Mouse (Mus musculus) ovary, postnatal 36 days (tissue): ENCODE measurements around the gene Mecr.

ENCODE experiments used
- DNase-seq: peaks from one replicate; pipeline ENCODE4 v3.0.0; 2022; ENCODE audit warnings: low spot score, mixed read lengths

Gene Mecr

DNA sequence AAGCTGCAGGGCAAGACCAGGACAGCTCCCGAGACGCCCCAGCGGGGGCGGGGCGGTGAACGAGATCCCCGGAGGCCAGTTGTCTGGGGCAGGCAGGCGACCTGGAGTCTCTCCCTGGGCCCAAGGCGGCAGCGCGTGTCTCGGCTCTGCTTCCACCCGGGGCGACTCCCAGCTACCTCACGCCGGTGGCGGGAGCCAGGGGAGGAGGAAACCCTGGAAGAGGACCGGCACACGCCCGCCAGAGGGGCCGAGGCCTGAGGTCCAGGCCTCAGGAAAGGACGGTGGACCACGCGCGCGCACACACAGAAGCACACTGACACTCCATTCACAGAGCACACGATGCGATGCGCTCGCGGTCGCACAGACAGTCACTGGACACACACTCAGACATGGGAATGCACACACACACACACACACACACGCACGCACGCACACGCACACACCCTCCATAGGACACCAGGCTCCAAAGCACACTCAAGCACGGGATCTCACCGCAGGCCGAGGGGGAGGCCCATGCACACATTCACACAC, 6.9 kb upstream of the Mecr start:
- DNase-seq, result peak; percentile 50

DNA sequence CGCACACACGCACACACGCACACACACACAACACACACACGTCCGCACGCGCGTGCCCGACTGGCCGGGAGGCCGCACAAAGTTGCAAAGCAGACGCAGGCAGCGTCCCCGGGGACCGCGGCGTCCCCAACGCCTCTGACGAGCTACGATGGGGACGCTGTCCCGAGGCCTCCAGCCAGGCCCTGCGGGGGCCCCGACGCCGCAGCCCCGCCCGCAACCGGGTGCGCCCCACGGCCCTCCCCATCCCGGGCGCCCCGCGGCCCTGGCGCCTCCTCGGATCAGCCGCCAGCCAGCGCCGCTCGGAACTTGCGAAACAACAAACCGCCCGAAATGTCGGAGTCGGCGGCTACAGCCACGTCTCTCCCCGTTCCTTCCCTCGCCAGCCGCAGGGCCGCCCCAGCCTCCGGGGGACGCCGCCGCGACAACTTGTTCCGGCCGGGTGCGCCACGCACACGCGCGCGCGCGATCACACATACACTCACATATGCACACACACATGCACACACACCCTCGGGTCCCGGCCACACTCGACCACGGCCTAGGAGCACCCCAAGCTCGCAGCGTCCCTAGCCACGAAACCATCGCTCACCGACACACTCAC, 6.3 kb upstream of the Mecr start:
- peak; percentile 54 for DNase-seq

DNA sequence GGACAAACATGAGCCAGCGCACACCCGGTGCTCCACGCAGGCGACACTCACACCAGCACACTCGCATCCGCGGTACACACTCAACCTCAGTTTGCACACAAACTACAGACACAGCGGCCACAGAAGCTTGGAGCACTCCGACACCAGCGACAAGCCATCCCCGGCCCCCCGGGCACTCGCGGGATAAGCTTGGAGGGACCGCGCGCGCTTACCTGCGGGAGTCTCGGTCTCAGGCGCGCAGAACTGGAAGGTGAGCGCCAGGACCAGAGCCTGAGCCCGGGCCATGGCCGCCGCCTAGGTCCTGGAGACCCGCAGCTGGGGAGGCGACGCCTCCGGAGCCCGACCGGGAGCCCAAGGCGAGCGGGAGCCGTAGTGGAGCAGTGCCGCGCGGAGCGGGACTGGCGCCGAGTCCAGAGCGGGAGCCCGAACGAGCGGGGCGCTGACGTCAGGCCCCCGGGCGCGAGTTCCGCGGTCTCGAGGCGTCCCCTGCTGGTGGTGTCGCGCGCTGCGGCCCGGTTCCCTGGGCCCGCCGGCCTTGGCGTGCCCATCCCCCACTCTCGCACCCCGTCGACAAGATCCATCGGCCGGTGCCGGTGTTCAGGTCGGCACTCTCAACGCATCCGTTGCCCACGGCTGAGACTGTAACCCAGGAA, 5.3 kb upstream of the Mecr start, which contains the start of gene Ptpru:
Ptpru (minus strand) TSS at position 417 of the 653 bp plus-strand sequence.
- peak; percentile 91 for DNase-seq

DNA sequence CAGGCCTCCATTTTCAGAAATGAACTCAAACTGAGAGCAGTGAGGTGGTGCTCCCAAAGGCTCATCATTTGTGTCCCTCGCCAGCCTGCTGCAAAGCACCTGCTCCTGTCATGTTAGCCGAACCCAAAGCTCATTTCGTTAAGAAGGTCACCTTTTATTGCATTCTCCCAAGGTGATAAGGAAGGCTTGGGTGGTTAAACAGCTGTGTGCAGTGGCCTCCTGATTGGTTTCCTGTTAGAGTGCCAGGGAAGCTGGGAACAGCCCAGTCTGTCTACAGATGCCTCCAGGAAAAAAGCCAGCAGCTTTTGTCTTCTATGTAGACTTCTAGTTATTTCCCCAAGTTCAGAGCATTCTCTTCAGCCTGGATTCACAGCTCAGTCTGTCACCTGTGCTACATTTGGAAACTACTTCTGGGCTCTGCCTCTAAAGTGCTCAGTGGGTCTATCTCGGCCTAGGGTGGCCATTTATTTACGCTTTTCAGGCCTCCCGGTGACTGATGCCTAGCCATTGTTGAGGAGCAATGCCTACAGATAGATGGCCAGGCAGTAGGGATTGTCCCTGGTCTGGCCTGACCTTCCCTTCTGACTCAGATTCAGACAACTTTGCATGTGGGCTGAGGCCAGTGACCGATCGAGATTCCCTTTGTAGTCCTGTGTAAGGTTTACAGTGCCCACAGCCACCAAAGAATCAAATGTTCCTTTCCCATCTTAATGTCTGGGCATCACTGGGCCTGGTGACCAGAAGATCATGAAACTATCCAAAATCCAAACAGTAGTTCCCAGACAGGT, 2.9 kb downstream of the Mecr start:
- DNase-seq, result no peak

DNA sequence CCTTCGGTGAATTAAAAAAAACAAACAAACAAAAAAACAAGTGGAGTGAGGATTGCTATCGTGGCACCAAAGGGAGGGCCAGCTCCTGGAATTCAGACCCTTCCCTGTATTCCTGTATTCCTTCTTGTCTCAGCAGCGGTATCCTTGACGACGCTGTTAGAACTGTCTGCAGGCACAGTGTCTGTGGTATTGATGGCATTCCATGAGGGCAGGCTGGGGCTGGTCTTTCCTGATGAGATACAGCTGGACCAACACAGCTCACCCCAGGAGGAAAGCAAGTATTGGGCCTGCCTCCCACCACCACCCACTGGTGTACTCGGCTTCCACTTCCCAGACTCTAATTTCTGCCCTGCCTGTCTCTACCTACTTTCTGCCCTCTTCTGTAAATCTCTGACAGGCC, 4.8 kb downstream of the Mecr start:
- DNase-seq, result no peak

DNA sequence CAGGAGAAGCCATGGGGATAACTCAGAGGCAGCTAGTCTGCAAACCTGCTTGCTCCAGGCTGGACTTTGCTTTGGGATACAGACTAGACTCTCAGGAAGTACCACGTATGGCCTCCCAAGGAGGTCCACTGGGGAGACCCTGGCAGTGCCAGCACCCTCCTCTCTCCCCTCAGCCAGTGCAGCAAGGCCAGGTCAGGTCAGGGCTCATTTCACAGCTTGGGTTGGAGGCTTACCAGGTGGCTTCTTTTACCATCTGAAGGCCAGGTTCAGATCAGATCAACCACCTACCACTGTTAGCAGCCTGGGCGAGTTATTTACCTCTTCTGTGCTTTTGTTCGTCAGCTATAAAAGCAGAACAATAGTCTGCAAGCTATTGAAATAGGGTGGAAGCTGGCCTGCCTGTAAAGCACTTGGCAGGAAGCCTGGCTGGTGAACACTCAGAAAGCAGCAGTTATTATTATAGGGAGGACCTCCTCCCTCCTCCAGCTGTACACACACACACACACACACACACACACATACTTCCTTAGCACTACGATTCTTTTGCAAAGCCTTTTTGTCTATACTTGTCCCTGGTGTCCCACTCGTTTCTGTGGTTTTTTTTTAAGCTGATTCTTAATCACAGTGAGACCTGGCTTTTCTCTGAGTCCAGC, 6.8 kb downstream of the Mecr start:
- DNase-seq, result peak; percentile 36

DNA sequence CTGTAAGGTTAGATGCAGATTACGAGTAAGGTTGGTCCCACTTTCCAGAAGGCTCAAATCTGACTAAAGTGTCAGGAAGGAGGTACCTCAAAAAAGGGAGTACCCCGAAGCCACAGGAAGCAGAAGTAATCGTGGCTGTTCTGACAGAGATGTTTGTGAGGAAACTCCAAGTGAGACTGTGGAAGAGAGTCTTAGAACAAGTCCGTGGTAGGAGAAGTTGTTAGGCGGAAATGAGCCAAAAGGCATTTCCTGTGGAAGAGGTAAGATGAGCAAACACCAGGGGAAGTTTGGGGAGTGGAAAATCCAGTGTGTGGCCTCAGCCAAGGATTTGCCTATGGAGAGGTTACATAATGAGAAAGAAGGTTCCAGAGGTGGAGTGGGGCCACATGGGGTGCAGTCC, 11.7 kb downstream of the Mecr start:
- DNase-seq, result no peak

DNA sequence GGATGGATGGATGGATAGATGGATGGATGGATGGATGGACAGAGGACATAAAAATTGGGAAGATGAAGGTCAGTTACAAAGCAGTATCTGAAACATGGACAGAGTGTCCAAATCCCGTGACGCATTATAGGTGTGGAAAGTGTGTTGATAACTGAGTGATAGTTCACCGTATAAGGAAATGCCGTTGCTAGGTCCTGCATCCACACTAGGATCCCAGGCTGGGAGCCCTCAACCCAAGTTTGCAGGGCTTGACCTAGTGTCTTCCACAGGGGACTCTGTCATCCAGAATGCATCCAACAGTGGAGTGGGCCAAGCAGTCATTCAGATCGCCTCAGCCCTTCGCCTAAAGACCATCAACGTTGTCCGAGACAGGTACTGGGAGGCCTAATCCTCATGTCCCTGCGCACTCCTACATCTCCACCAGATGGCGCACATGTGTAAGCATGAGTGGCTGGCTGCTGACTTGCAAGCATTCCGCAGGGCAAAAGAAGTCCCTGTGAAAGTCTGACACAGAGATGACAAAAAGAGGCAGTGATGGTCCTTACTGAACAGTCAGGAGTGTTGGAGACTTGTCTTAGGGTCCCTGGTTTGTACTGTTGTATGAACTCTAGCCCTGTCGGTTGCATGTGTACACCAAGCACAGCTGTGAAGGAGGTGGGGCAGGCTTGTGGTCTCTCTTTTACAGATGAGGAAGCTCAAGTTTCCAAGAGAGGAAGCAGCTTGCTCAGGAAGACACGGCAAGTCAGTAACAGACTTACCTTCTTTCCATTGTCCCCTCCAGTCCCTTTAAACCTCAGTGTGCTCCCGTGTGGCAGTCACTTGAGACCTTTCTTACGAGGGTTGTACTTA, 17.4 kb downstream of the Mecr start:
- peak; percentile 72 for DNase-seq

DNA sequence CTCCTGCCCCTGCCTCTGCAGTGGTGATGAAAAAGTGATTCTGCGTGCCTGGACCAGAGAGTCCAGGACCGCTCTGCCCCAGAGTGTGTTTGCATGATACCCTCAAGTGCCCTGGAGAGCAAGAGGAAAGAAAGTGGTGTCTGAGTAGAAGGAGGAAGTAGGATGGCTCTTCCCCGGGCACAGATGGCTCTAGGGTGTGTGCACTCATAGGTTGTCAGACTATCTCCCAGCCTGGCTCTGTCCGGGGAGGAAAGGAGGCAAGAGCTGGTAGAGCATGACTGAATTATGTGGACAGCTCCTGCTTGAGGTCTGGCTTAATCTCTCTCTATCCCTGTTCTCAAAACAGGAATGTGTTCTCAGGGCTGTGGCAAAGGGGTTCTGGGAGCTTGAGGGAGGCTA, 18.1 kb downstream of the Mecr start:
- no peak for DNase-seq

DNA sequence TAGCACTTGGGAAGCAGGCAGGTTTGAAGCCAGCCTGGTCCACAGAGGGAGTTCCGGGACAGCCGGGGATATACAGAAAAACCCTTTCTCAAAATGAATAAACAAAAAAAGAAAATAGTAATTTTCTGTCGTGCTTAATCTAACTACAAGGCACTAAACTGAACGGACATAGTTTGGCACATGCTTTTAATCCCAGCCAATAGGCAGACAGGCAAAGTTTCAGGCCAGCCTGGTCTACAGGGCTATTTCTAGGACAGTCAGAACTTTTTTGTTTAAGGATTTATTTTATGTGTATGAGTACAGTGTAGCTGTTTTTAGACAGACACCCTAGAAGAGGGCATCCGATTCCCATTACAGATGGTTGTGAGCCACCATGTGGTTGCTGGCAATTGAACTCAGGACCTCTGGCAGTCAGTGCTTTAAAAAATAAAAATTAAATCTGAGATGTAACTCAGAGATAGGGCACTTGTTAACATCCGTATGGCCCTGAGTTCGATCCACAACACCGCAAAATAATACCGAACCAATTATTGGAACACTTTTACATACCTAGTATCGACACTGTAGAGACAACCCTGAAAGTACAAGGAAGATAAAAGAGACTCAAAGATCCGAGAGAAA, 29.5 kb downstream of the Mecr start:
- no peak for DNase-seq

DNA sequence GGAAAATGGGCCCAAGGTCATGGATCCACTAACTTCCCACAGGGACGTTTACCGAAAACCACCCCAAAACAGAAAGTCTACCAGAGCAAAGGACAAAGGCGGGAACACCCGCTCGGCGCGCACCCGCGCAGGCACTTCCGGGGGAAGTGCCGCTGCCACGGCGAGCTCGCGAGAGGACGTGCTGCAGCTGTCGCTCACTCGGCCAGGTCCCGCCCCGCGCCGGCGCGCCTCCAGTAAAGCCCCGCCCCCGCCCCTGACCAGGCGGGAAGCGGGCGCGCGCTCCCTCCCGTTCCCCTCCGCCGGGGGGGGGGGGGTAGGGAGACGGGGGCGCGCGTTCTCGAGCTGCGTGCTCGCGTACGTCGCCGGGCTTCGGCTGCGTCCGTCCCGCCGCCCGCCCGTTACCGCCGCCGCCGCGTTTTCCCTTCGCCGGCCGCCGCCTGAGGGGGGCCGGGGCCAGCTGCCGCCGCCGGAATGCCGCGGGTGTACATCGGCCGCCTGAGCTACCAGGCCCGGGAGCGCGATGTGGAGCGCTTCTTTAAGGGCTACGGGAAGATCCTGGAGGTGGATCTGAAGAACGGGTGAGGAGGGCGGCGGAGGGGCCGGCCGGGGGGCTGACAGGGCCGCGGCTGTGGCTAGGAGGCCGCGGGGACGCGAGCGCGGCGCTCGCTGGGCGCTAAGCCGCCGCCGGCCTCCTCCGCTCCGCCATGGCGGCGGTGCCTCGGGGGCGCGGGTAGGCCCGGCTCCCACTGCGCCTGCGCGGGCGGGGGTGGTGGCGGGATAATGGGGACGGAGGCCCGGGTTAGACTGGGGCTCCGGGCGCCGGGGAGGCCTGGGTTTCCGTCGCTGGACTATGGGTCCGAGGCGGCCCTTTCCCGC, 30.3 kb downstream of the Mecr start, which contains the start of gene Srsf4:
Srsf4 (plus strand) TSS at position 325 of the 876 bp plus-strand sequence.
- DNase-seq, result peak; percentile 95

DNA sequence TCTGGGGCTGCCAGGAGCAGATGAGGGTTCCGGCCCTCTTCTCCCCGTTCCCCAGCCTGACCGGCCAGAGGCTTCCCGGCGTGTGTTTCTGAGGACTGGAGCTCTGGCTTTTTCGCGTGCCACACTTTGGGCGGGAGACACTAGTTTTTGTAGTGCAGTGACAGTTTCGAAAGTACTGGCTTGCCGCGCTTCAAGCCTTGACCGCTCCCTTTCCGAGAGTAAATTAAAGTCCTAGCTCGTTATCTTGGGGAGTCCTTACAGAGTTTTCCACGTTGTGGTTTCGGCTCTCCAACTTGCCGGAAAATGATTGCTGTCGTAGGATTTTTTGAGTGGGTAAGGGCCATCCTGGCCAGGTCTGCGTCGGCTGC, 30.9 kb downstream of the Mecr start:
- DNase-seq, result no peak

DNA sequence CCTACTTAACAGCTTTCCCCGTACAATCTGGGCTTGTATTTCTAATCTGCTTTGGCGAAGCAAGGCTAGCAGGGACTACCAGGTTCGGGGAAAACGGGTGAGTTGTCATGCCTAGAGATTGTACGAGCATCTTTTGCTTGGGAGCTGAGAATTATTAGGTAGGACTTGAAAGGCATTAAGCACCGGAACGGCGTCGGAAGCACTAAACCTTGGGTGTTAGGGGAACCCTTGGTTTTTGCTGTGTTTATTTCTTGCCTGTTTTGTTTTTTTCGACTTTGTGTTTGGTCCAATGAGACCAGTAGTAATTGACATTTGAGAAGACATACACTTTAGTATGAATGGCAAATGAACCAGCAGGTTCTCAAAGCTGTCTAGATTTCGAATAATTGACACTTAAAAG, 31.3 kb downstream of the Mecr start:
- no peak for DNase-seq

DNA sequence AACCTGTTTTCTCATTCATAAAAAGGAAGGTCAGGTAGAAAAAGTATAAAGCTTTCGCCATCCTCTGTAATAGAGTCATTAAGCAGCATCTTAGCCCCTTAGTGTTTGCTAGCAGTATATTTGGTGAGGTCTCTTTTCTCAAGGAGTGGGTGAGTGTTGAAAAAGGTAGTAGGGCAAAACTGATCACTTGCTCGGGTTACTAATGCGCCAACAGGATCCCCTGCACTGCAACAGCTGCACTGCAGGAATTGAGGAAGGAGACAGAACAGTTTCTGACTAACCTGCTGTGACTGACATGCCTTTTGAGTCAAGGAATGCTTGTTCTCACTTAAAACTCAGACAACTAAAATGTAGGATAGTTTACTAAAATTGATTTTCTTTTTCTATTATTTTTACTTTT, 32.0 kb downstream of the Mecr start:
- DNase-seq, result no peak

DNA sequence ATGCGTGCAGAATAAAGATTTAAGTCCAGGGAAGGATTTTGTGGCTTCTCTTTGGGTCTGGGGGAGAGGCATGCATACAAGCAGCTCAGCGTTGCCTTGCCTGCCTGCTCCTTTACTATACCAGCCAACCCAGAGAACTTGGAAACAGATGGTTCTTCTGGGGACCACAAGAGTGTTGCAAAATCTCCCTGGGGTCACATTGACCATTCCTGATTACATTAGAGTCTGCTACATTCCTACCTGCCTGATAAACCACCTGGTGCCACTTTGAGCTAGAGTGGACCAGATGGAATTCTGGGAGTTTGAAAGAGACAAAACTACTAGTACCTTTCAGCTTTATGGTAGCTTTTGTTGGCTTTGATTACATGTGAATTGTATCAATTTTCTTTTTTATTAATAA, 33.6 kb downstream of the Mecr start:
- no peak for DNase-seq

DNA sequence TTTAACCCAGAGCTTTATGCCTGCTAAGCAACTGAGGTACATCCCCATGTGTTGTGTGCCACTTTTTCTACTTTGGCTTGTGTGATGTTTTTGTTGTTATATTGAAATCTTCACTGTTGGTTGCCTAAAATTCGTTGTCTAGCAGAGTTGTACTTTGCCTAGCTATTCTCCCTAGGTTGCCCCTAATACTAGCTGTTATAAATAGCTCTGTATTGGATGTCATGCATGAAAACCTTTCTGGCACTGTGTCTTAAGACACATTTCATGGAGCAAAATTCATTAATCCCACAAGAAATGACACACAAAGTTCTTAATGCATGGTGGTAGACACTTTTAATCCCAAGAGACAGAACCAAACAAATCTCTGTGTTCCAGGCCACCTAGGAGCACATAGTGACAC, 36.4 kb downstream of the Mecr start:
- no peak for DNase-seq

DNA sequence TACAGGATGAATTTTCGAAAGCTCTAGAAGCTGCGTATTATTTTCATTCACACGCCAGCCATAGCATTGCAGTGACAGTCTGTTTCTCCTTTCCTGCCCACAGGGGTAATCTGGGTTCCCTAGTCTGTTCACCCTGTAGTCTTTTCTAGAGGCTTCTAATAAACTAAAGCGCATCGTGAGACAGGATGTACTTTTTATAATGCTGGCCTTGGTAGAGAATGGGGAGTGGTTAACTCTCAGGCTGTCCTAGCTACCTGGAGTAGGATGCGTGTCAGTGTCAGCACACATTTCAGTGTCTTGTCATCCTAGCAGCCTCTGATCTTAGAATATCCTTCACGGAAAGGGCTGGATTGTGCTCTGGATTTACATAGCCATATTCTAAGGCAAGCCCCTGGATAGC, 38.0 kb downstream of the Mecr start:
- DNase-seq, result no peak

DNA sequence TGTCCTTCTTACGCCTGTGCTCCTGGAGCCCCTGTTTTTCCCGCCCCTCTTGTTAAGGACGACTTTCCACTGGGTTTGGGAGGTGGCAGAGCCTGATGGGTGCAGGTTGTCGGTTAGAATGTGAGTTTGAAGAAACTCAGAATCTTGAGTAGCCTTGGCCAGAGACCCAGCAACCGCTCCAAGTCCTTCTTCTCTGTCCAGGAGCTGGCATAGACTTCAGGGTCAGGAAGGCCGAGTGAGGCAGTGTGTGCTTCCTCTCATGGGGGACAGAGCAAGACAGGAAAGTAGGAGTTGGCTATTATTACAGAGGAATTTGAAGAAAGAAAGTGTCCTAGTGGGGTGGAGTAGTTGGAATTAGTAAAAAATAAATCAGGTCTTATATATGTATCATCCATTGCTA, 40.3 kb downstream of the Mecr start:
- no peak for DNase-seq

DNA sequence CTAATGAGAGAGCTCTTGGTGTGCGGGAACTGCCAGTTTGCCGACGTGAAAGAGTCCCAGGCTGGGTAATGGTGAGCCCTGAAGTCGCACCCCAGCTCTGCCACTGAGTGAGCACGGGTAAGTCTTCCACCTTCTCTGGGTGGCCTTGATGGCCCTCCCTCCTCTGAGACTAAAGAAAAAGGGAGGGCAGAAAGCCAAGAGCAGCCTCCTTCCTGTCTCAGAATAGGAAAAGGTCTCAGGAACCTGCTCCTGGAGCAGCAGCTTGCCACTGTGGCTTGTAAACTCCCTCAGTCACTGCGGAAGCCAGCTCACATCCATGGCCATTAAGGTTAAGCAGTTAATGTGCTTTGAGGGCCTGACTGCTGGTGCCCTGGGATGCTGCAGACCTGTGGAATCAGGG, 42.1 kb downstream of the Mecr start:
- DNase-seq, result no peak

DNA sequence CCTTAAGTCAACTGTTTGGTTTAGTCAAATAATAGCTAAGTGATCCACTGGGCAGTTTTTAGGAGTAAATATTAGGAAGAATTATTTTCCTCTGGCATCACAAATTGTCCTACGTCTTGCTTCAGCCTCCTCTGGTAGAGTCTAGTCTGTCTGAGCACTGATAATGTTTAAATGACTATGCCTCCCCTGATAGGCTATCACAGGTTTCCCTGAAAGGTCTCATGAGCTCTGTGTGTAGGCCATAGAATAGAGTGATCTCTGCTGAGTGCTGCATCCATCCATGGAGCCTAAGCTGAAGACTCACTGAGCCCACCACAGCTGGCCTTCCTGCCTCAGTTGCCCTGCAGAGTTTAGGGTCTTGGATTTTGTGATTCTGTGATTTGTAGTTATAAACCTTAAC, 45.3 kb downstream of the Mecr start:
- no peak for DNase-seq
